Mouse (Mus musculus) hematopoietic stem cell, adult 5-6 weeks (primary cell): Measurements from ENCODE around the gene Pigs. TPM values are rescaled to one million over a fixed set of nuclear protein-coding genes. Genes with fewer than 3 reads are reported as not detected.

Experiments
- ATAC-seq, 2 experiments: fragments of 125-278 bp in 1 of 2; replicated peaks in 1 of 2; 2 replicates each; pipeline ENCODE4 v1.8.0; 2016 to 2017; ENCODE audit warnings: inconsistent platforms in 2 of 2, mild to moderate bottlenecking in 2 of 2, moderate number of reproducible peaks in 2 of 2, low read depth in 1 of 2, moderate TSS enrichment in 1 of 2; ENCODE audit not compliant: low FRiP score in 2 of 2, poor library complexity in 2 of 2, severe bottlenecking in 2 of 2, insufficient read depth in 1 of 2, low TSS enrichment in 1 of 2
- total RNA-seq: library from RNA; stranded (forward); fragments of 172-1452, 232-1000 nt; gene quantifications from 2 replicates; pipeline ENCODE4 v1.2.3, GENCODE M21; 2017

The Pigs gene
- total RNA-seq, result 9.9 and 10.1 TPM in 2 replicates

GRCm38 (mm10) chr11:78327634-78328511 lies at the start of gene Pigs:
Pigs (plus strand) TSS chr11:78328415.
- peak; percentile 98 to 99 for ATAC-seq

- no peak for ATAC-seq
Observed at GRCm38 (mm10) chr11:78278853-78279252, 49.4 kb upstream of the Pigs start.

- ATAC-seq, result no peak
Observed at GRCm38 (mm10) chr11:78279586-78279985, 48.6 kb upstream of the Pigs start.

- ATAC-seq, result no peak
Observed at GRCm38 (mm10) chr11:78289146-78289763, 39.0 kb upstream of the Pigs start.

- no peak for ATAC-seq
Observed at GRCm38 (mm10) chr11:78290654-78291053, 37.6 kb upstream of the Pigs start, which contains the start of gene BC030499. BC030499 (plus strand) TSS chr11:78290841.

GRCm38 (mm10) chr11:78294585-78294984 lies 33.6 kb upstream of the Pigs start:
- no peak for ATAC-seq

- ATAC-seq, result no peak
Observed at GRCm38 (mm10) chr11:78300917-78301316, 27.3 kb upstream of the Pigs start.

- ATAC-seq, result peak; percentile 99 to 100
Observed at GRCm38 (mm10) chr11:78301357-78302084, 26.7 kb upstream of the Pigs start, which contains the start of gene Spag5. Spag5 (plus strand) TSS chr11:78301529.

- no peak for ATAC-seq
Observed at GRCm38 (mm10) chr11:78305272-78305671, 22.9 kb upstream of the Pigs start.

GRCm38 (mm10) chr11:78310861-78311511 lies 17.2 kb upstream of the Pigs start:
- ATAC-seq, result no peak

GRCm38 (mm10) chr11:78313662-78314061 lies 14.6 kb upstream of the Pigs start:
- no peak for ATAC-seq

GRCm38 (mm10) chr11:78318411-78318810 lies 9.8 kb upstream of the Pigs start:
- ATAC-seq, result no peak

- no peak for ATAC-seq
Observed at GRCm38 (mm10) chr11:78322076-78322831, 6.0 kb upstream of the Pigs start.

- ATAC-seq, result peak; percentile 92 to 98
Observed at GRCm38 (mm10) chr11:78322860-78323259, 5.4 kb upstream of the Pigs start, which contains the start of gene Aldoc. Aldoc (plus strand) TSS chr11:78322968.

- no peak for ATAC-seq
Observed at GRCm38 (mm10) chr11:78324000-78324785, 4.0 kb upstream of the Pigs start.

GRCm38 (mm10) chr11:78324965-78325364 lies 3.2 kb upstream of the Pigs start:
- no peak for ATAC-seq
